Mouse (Mus musculus) frontal cortex, postnatal 10 days (tissue): ENCODE measurements at regions not wholly inside any gene's neighbourhood (a gene's known extent, or its start where the extent isn't known, plus 50 kb on each side); places are given as distances from the start of the nearest gene placed in this dataset.
A peak's percentile ranks its signal among the peaks of the same experiment; 100 is the strongest.
"Not testable (repeated sequence)": the region's sequence is repeated elsewhere in the genome, so short reads cannot be mapped to it uniquely, and the experiment has no call there.

ENCODE experiments used
- DNase-seq, 2 experiments: peaks; one replicate each; pipeline ENCODE4 v3.0.0; 2022; ENCODE audit warnings: low spot score in 2 of 2, mixed read lengths in 1 of 2

GRCm38 (mm10) chr1:51600425-51600824 lies 122.2 kb upstream of the Nabp1 start:
- DNase-seq, result no peak

GRCm38 (mm10) chr1:51596935-51597820 lies 119.0 kb upstream of the Nabp1 start:
- DNase-seq, result peak; percentile 55 to 80

- DNase-seq, result no peak
Measured at GRCm38 (mm10) chr1:51594666-51595065, 116.4 kb upstream of the Nabp1 start.

- no peak for DNase-seq
Measured at GRCm38 (mm10) chr1:51593621-51594441, 115.6 kb upstream of the Nabp1 start.

- no peak for DNase-seq
Measured at GRCm38 (mm10) chr1:51591886-51592285, 113.7 kb upstream of the Nabp1 start.

- DNase-seq, result no peak
Measured at GRCm38 (mm10) chr1:51590606-51591400, 112.6 kb upstream of the Nabp1 start.

GRCm38 (mm10) chr1:51584925-51585424 lies 106.8 kb upstream of the Nabp1 start:
- no peak for DNase-seq

GRCm38 (mm10) chr1:51583871-51584270 lies 105.6 kb upstream of the Nabp1 start:
- DNase-seq, result no peak

GRCm38 (mm10) chr1:51580074-51580473 lies 101.8 kb upstream of the Nabp1 start:
- DNase-seq, result no peak

GRCm38 (mm10) chr1:51577701-51578100 lies 99.5 kb upstream of the Nabp1 start:
- no peak for DNase-seq

GRCm38 (mm10) chr1:51572314-51573078 lies 94.3 kb upstream of the Nabp1 start:
- DNase-seq, result no peak

- DNase-seq, result no peak
Measured at GRCm38 (mm10) chr1:51569625-51570024, 91.4 kb upstream of the Nabp1 start.

- no peak for DNase-seq
Measured at GRCm38 (mm10) chr1:51566170-51566649, 88.0 kb upstream of the Nabp1 start.

- DNase-seq, result not testable (repeated sequence)
Measured at GRCm38 (mm10) chr1:51556616-51557015, 78.4 kb upstream of the Nabp1 start.

GRCm38 (mm10) chr1:51553738-51554137 lies 75.5 kb upstream of the Nabp1 start:
- DNase-seq, result no peak

- DNase-seq, result no peak
Measured at GRCm38 (mm10) chr1:51551624-51552023, 73.4 kb upstream of the Nabp1 start.

- no peak for DNase-seq
Measured at GRCm38 (mm10) chr1:51542801-51543200, 64.6 kb upstream of the Nabp1 start.

GRCm38 (mm10) chr1:51539634-51540033 lies 61.4 kb upstream of the Nabp1 start:
- DNase-seq, result no peak

GRCm38 (mm10) chr1:51538836-51539235 lies 60.6 kb upstream of the Nabp1 start:
- DNase-seq, result no peak

- DNase-seq, result no peak
Measured at GRCm38 (mm10) chr1:51537765-51538360, 59.6 kb upstream of the Nabp1 start.
